Mouse (Mus musculus) forebrain, embryonic 13.5 days (tissue): ENCODE measurements around the gene Jmjd1c. TPM values are rescaled to one million over a fixed set of nuclear protein-coding genes. Genes with fewer than 3 reads are reported as not detected.

Source experiments
- ATAC-seq: fragments of 200-750 bp; cut with Nextera tagmentation; 2 replicates; pipeline ENCODE4 v1.8.0; 2017
- H3K27ac ChIP-seq: fragments of 300-500 bp; sonication (generic); 2 replicates; pipeline ENCODE4 v1.5.1; 2015; ENCODE audit warnings: inconsistent platforms, mild to moderate bottlenecking, moderate library complexity
- H3K27me3 ChIP-seq: fragments of 300-500 bp; sonication (generic); 2 replicates; pipeline ENCODE4 v1.6.1; 2015; ENCODE audit warnings: mild to moderate bottlenecking, inconsistent platforms
- H3K36me3 ChIP-seq: fragments of 300-500 bp; sonication (generic); 2 replicates; pipeline ENCODE4 v1.6.1; 2015; ENCODE audit warnings: mild to moderate bottlenecking, inconsistent platforms; ENCODE audit not compliant: poor library complexity, severe bottlenecking
- H3K4me1 ChIP-seq: fragments of 300-500 bp; sonication (generic); 2 replicates; pipeline ENCODE4 v1.6.1; 2015; ENCODE audit warnings: inconsistent platforms
- H3K4me2 ChIP-seq: fragments of 300-500 bp; sonication (generic); 2 replicates; pipeline ENCODE4 v1.6.1; 2015; ENCODE audit warnings: inconsistent platforms, mild to moderate bottlenecking, moderate library complexity
- H3K4me3 ChIP-seq: fragments of 300-500 bp; sonication (generic); 2 replicates; pipeline ENCODE4 v1.5.1; 2015; ENCODE audit warnings: mild to moderate bottlenecking, inconsistent platforms
- H3K9ac ChIP-seq: fragments of 300-500 bp; sonication (generic); 2 replicates; pipeline ENCODE4 v1.6.1; 2015; ENCODE audit warnings: mild to moderate bottlenecking, inconsistent platforms
- H3K9me3 ChIP-seq: fragments of 300-500 bp; sonication (generic); replicated peaks from 2 replicates; pipeline ENCODE4 v1.6.1; 2016; ENCODE audit warnings: inconsistent platforms
- WGBS: fragments of 180-500 bp; shearing (Covaris S2); methylation state at CpG from one replicate; pipeline ENCODE4 v1.1.7; 2015; 5-methylcytosine and 5-hydroxymethylcytosine counted together
- polyA plus RNA-seq: library from polyadenylated mRNA; unstranded; fragments of >200 nt; fragmentation: Nextera tagmentation; extraction: Ambion mirVana; gene quantifications from 2 replicates; pipeline ENCODE4 v1.2.1, GENCODE M21; 2015

The Jmjd1c gene
- polyA plus RNA-seq, 1 experiment from 2014 or later, result 49.6 TPM

DNA sequence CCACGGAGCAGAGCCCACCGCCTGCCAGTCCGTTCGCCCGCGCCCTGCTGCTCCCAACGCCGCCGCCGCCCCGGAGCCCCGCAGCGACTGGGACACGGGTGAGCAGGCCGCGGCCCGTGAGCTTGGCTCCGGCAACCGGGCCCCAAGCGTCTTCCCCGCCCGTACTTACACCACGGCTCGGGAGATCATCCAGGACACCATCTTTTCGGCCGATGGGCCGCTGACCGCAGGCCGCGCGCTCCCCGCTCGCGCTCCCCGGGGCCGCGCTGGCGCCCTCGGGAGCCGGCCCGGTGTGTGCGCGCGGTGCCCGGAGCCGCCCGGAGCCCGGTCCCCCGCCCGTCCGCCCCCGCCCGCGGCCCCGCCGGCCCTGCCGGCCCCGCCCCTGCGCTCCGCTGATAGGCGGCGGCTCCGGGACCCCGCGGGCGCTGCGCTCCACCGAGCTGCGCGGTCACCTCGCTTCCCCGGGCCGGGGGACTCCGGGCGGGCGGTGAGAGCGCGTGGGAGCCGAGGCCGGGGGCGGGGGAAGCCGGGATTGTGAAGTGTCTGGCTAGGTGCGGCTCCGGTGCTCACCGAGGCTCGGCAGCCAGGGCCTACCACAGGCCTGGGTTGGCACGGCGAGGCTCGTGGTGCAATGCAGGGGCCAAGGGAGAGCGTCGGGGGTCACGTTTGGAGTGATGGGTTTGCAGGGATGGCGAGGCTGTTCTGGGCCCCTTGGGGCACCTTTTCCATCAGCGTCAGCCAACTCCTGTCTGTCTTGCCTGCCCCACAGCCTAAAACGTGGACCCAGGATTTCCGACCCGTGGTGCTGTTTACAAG, 904 bp downstream of the Jmjd1c start, which contains the start of gene Reep3:
Gene Reep3, minus strand, starts transcription at position 325 of the 816 bp plus-strand sequence.
- Histone ChIP-seq H3K36me3 (no peaks in the 10 kb centered on the region; the same call in 1 of the 2 replicates), H3K27me3 (no peaks in the 10 kb centered on the region), H3K27ac (peak within 1 kb of the TSS; percentile 100), H3K9ac (peak within 1 kb of the TSS; percentile 99), H3K4me2 (peak within 1 kb of the TSS; percentile 84), H3K9me3 (no peaks in the 10 kb centered on the region), H3K4me1 (peaks cover 53% of the 10 kb centered on the region), H3K4me3 (peak within 1 kb of the TSS; percentile 90)
- peak; percentile 84 for ATAC-seq
- 1% methylated on average over 87 of the region's 97 CpGs for WGBS

GRCm38 (mm10) chr10:67097437-67098150, 1.7 kb downstream of the Jmjd1c start:
- Histone ChIP-seq H3K9me3 (no peaks in the 10 kb centered on the region), H3K27me3 (no peaks in the 10 kb centered on the region), H3K4me2 (peak overlapping the region; percentile 84), H3K36me3 (no peaks in the 10 kb centered on the region; the same call in 1 of the 2 replicates), H3K9ac (peak overlapping the region; percentile 99), H3K27ac (peak overlapping the region; percentile 100), H3K4me3 (peak overlapping the region; percentile 90), H3K4me1 (peaks cover 58% of the 10 kb centered on the region)
- 1% methylated on average over 15 of the region's 15 CpGs for WGBS
- no peak for ATAC-seq

DNA sequence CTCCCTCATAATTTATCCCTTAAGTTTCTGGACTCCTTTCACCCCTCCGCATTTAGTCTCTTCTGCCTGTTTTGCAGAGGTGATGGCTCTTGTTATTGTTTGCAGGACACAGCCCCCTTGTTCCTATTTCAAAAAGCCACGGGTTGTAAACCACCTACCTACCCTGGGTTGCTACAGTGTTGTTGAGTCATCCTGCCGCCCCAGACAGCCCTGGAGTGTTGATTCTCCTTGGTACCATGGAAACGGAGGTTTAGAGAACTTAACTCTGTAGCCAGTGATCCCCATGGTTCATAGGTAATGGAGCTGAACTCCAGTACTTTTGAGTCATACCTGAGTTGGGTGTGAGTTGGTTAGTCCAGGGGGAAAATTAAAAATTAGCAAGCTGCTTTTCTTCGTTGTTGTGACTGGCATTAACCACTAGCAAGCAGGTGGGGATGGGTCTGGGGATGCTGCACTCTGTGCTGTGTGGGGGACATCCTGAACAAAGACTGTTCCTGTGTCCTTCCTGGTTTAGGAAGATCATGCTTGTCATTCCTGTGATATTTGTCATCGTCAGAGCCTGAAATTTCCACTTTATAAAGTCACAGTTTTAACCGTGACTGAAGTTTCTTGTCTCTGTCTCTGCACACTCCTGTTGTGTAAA, 2.6 kb downstream of the Jmjd1c start:
- Histone ChIP-seq H3K4me1 (peaks cover 68% of the 10 kb centered on the region), H3K27ac (no peak overlapping the region), H3K27me3 (no peaks in the 10 kb centered on the region), H3K36me3 (no peaks in the 10 kb centered on the region; the same call in 1 of the 2 replicates), H3K4me2 (peak overlapping the region; percentile 84), H3K4me3 (peak overlapping the region; percentile 90), H3K9me3 (no peaks in the 10 kb centered on the region), H3K9ac (peak overlapping the region; percentile 99)
- ATAC-seq, result no peak
- WGBS, result 19% methylated on average over 7 of the region's 7 CpGs

DNA sequence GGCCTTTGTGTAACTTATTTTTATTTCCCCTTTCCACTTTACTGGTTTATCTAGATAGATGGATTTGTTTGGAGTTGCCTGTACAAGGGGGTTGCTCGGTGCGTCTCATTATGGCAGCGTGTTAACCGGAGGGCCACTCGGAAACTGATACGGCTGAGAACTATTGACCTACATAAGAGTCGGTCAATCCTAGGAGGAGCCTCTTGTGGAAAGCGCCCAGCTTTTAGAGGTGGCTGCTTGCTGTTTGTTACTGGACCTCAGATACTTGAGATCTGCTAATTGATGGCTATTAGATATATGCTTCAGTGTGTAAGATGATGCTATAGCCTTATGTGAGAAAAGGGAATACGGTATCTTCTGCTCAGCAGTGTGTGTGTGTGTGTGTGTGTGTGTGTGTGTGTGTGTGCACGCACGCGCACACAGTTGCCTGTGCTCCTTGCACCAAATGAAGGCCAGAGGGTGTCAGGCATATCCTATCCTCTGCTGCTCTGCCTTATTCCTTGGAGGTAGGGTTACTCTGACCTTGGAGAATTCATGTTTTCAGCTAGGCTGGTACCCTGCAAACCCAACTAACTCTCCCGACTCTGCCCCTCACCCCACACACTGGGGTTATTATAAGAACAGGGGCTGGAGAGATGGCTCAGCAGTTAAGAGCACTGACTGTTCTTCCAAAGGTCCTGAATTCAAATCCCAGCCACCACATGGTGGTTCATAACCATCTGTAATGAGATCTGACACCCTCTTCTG, 3.4 kb downstream of the Jmjd1c start:
- no peaks in the 10 kb centered on the region for H3K27me3 ChIP-seq
- H3K9ac ChIP-seq, result peak overlapping the region; percentile 99
- H3K4me3 ChIP-seq, result peak overlapping the region; percentile 90; the same call in 1 of the 2 replicates
- WGBS, result 56% methylated on average over 13 of the region's 13 CpGs
- peaks cover 75% of the 10 kb centered on the region for H3K4me1 ChIP-seq
- ATAC-seq, result no peak
- H3K9me3 ChIP-seq, result no peaks in the 10 kb centered on the region
- peak overlapping the region; percentile 84 for H3K4me2 ChIP-seq
- H3K36me3 ChIP-seq, result no peaks in the 10 kb centered on the region; the same call in 1 of the 2 replicates
- no peak overlapping the region for H3K27ac ChIP-seq

GRCm38 (mm10) chr10:67100011-67100661, 4.2 kb downstream of the Jmjd1c start:
- WGBS, result 34% methylated on average over 7 of the region's 7 CpGs
- Histone ChIP-seq H3K36me3 (no peaks in the 10 kb centered on the region; the same call in 1 of the 2 replicates), H3K9me3 (no peaks in the 10 kb centered on the region), H3K4me3 (no peak overlapping the region), H3K4me1 (peaks cover 75% of the 10 kb centered on the region), H3K27ac (no peak overlapping the region), H3K27me3 (no peaks in the 10 kb centered on the region), H3K4me2 (peak overlapping the region; percentile 84; the same call in 1 of the 2 replicates), H3K9ac (no peak overlapping the region)
- ATAC-seq, result no peak

DNA sequence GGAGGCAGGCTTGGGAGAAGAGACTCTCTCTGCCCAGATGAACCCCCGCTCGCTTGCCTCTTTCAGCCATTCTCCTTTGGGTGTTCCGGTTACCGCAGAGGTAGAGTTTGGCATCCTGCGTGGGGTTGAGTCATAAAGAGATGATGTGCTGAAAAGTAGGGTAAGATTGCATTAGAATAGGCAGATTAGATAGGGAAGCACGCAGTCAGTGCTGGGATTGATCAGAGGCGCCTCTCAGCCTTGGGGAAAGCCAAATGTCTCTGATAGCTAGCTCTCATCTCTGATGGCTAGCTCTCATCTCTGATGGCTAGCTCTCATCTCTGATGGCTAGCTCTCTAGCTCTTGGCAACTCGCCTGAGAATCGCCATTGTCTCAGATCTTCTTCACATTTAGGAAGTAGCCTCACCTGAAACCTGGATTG, 4.9 kb downstream of the Jmjd1c start:
- H3K4me3 ChIP-seq, result no peak overlapping the region
- H3K4me1 ChIP-seq, result peaks cover 76% of the 10 kb centered on the region
- H3K4me2 ChIP-seq, result no peak overlapping the region
- H3K9me3 ChIP-seq, result no peaks in the 10 kb centered on the region
- no peak for ATAC-seq
- H3K27ac ChIP-seq, result no peak overlapping the region
- no peaks in the 10 kb centered on the region; the same call in 1 of the 2 replicates for H3K36me3 ChIP-seq
- no peaks in the 10 kb centered on the region for H3K27me3 ChIP-seq
- WGBS, result 69% methylated on average over 9 of the region's 9 CpGs
- no peak overlapping the region for H3K9ac ChIP-seq

- peaks cover 82% of the 10 kb centered on the region for H3K4me1 ChIP-seq
- no peaks in the 10 kb centered on the region for H3K27me3 ChIP-seq
- WGBS, result 24% methylated on average over 9 of the region's 9 CpGs
- H3K4me2 ChIP-seq, result no peak overlapping the region
- ATAC-seq, result no peak
- H3K9ac ChIP-seq, result no peak overlapping the region
- H3K27ac ChIP-seq, result no peak overlapping the region
- H3K4me3 ChIP-seq, result no peak overlapping the region
- peaks cover 4% of the 10 kb centered on the region for H3K36me3 ChIP-seq
- no peaks in the 10 kb centered on the region for H3K9me3 ChIP-seq
Observed at GRCm38 (mm10) chr10:67104543-67104942, 8.6 kb downstream of the Jmjd1c start.

DNA sequence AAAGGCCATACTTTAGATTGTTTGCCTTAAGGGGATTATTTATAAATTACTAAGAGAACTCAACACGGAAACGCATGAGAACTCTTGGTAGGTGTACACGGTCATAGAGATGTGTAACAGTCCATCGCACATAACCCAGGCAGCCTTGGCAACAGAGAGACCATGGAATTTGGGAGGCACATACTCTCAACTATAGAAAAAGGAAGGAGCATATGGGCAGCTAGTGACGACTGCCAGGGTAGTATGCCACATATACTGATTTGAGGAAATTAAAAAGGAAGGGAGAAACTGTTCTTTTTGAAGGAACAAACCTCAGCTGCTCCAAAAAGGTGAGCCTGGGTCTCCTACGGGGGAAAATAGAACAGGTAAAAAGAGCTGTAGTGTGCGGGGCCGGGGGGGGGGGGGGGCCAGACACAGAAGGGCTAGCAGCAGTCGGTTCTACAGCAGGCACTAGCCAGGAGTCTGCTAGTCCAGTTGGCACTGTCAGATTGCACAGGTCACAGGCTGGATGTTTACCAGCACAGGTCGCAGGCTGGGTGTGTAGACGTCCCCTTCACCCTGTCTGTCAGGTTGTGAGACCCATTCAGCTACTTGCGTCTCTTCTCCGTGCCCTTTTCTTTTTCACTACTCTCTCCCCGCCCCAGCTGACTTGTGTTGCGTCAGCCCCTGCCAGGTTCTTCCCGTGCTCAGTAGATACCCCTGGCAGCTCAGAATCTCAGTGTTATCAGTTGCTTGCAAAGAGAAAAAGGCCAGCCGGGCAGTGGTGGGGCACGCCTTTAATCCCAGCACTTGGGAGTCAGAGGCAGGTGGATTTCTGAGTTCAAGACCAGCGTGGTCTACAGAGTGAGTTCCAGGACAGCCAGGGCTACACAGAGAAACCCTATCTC, 9.6 kb downstream of the Jmjd1c start:
- 64% methylated on average over 19 of the region's 19 CpGs for WGBS
- Histone ChIP-seq H3K27me3 (no peaks in the 10 kb centered on the region), H3K9me3 (no peaks in the 10 kb centered on the region), H3K27ac (no peak overlapping the region), H3K4me3 (no peak overlapping the region), H3K9ac (no peak overlapping the region), H3K36me3 (peaks cover 4% of the 10 kb centered on the region), H3K4me1 (peaks cover 75% of the 10 kb centered on the region), H3K4me2 (no peak overlapping the region)
- ATAC-seq, result 0 out of 2 replicates have a peak, but pooled peaks have one; percentile 22

- Histone ChIP-seq H3K36me3 (peaks cover 4% of the 10 kb centered on the region), H3K27me3 (no peaks in the 10 kb centered on the region), H3K9ac (peak overlapping the region; percentile 26; the same call in 1 of the 2 replicates), H3K4me1 (peaks cover 75% of the 10 kb centered on the region), H3K27ac (no peak overlapping the region; the same call in 1 of the 2 replicates), H3K9me3 (no peaks in the 10 kb centered on the region), H3K4me3 (no peak overlapping the region), H3K4me2 (no peak overlapping the region)
- ATAC-seq, result no peak
- WGBS, result 48% methylated on average over 6 of the region's 6 CpGs
Observed at GRCm38 (mm10) chr10:67106400-67106799, 10.5 kb downstream of the Jmjd1c start.

DNA sequence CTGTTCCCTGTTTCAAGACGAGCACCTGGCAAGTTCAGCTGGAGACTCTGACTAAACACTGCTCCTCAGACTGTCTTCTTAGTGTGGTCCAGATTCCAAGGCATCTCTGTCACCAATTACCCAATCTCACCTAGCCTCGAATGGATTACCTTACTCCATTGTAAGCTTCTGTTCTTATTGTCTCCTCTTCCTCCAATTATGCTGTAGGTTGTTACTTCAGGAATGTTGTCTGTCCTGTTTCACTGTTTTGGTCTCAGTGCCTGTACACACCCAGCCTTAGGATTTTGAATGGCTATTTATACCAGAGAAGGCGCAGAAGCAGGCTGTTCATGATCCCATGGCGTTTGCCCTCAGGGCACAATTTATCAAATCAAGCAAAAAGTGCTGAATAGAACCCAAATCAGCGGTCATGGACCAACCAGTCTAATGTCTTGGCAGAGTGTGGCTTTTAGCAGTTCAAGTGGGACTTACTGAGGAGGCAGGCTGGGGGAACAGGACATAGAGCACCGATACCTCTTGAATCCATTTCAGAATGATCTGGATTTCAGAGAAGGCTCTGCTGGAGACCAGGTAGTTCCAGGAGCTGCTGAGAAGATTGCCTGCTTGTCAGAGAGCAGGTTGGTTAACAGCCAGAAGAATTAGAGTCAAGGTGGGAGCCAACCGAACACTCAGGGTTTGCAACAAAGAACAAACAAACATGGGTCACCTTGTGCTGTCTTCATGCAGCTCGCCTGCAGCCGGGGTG, 11.3 kb downstream of the Jmjd1c start:
- peaks cover 77% of the 10 kb centered on the region for H3K4me1 ChIP-seq
- H3K4me2 ChIP-seq, result no peak overlapping the region
- H3K9me3 ChIP-seq, result no peaks in the 10 kb centered on the region
- H3K9ac ChIP-seq, result 0 out of 2 replicates have a peak overlapping the region, but pooled peaks have one; percentile 21
- no peak overlapping the region for H3K27ac ChIP-seq
- no peaks in the 10 kb centered on the region for H3K27me3 ChIP-seq
- H3K36me3 ChIP-seq, result peaks cover 4% of the 10 kb centered on the region; the same call in 1 of the 2 replicates
- WGBS, result 65% methylated on average over 9 of the region's 9 CpGs
- H3K4me3 ChIP-seq, result no peak overlapping the region
- no peak for ATAC-seq
